Mouse (Mus musculus): ENCODE data around the gene Rhox3e. TPM values are rescaled to one million over a fixed set of nuclear protein-coding genes. Genes with fewer than 3 reads are reported as not detected.

Gene Rhox3e
- polyA plus RNA-seq (2015; fragmentation: Illumina TruSeq; extraction: RNeasy Lipid Tissue Mini Kit (QIAGEN cat#74804); ENCODE audit: low read depth, low replicate concordance) = not detected

GRCm38 (mm10) chrX:37541719-37542118, at the start of gene Rhox3e:
Rhox3e (plus strand) TSS chrX:37542019.

GRCm38 (mm10) chrX:37514059-37514458, 27.8 kb upstream of the Rhox3e start, which contains the start of gene Rhox4d:
Rhox4d (plus strand) TSS chrX:37514359.

GRCm38 (mm10) chrX:37530152-37530551, 11.7 kb upstream of the Rhox3e start, which contains the start of gene Rhox2e:
Rhox2e (plus strand) TSS chrX:37530452.

GRCm38 (mm10) chrX:37557112-37557511, 15.3 kb downstream of the Rhox3e start, which contains the start of gene Rhox4e:
Rhox4e (plus strand) TSS chrX:37557412.

GRCm38 (mm10) chrX:37571105-37571504, 29.3 kb downstream of the Rhox3e start, which contains the start of gene Rhox2f:
Rhox2f (plus strand) TSS chrX:37571405.

GRCm38 (mm10) chrX:37580692-37581091, 38.9 kb downstream of the Rhox3e start, which contains the start of gene Rhox3f:
Rhox3f (plus strand) TSS chrX:37580992.

Other genes starting within 250 kb of the Rhox3e start
- not detected for gene Rhox3a2, start 162.0 kb upstream of the Rhox3e start, polyA plus RNA-seq (2015; fragmentation: Illumina TruSeq; extraction: RNeasy Lipid Tissue Mini Kit (QIAGEN cat#74804); ENCODE audit: low read depth, low replicate concordance)
- not detected for gene Rhox4a2, start 151.2 kb upstream of the Rhox3e start, polyA plus RNA-seq (2015; fragmentation: Illumina TruSeq; extraction: RNeasy Lipid Tissue Mini Kit (QIAGEN cat#74804); ENCODE audit: low read depth, low replicate concordance)
- not detected for gene Rhox2b, start 130.0 kb upstream of the Rhox3e start, polyA plus RNA-seq (2015; fragmentation: Illumina TruSeq; extraction: RNeasy Lipid Tissue Mini Kit (QIAGEN cat#74804); ENCODE audit: low read depth, low replicate concordance)
- gene Rhox4b, start 109.5 kb upstream of the Rhox3e start, polyA plus RNA-seq (2015; fragmentation: Illumina TruSeq; extraction: RNeasy Lipid Tissue Mini Kit (QIAGEN cat#74804); ENCODE audit: low read depth, low replicate concordance) = not detected
- gene Rhox2c, start 88.3 kb upstream of the Rhox3e start, polyA plus RNA-seq (2015; fragmentation: Illumina TruSeq; extraction: RNeasy Lipid Tissue Mini Kit (QIAGEN cat#74804); ENCODE audit: low read depth, low replicate concordance) = not detected
- not detected for gene Rhox3c, start 83.4 kb upstream of the Rhox3e start, polyA plus RNA-seq (2015; fragmentation: Illumina TruSeq; extraction: RNeasy Lipid Tissue Mini Kit (QIAGEN cat#74804); ENCODE audit: low read depth, low replicate concordance)
- gene Rhox4c, start 61.7 kb upstream of the Rhox3e start, polyA plus RNA-seq (2015; fragmentation: Illumina TruSeq; extraction: RNeasy Lipid Tissue Mini Kit (QIAGEN cat#74804); ENCODE audit: low read depth, low replicate concordance) = not detected
- not detected for gene Rhox2d, start 48.6 kb upstream of the Rhox3e start, polyA plus RNA-seq (2015; fragmentation: Illumina TruSeq; extraction: RNeasy Lipid Tissue Mini Kit (QIAGEN cat#74804); ENCODE audit: low read depth, low replicate concordance)
- gene Rhox4d, start 27.7 kb upstream of the Rhox3e start, polyA plus RNA-seq (2015; fragmentation: Illumina TruSeq; extraction: RNeasy Lipid Tissue Mini Kit (QIAGEN cat#74804); ENCODE audit: low read depth, low replicate concordance) = not detected
- not detected for gene Rhox2e, start 11.6 kb upstream of the Rhox3e start, polyA plus RNA-seq (2015; fragmentation: Illumina TruSeq; extraction: RNeasy Lipid Tissue Mini Kit (QIAGEN cat#74804); ENCODE audit: low read depth, low replicate concordance)
- gene Rhox4e, start 15.4 kb downstream of the Rhox3e start, polyA plus RNA-seq (2015; fragmentation: Illumina TruSeq; extraction: RNeasy Lipid Tissue Mini Kit (QIAGEN cat#74804); ENCODE audit: low read depth, low replicate concordance) = not detected
- not detected for gene Rhox2f, start 29.4 kb downstream of the Rhox3e start, polyA plus RNA-seq (2015; fragmentation: Illumina TruSeq; extraction: RNeasy Lipid Tissue Mini Kit (QIAGEN cat#74804); ENCODE audit: low read depth, low replicate concordance)
- gene Rhox3f, start 39.0 kb downstream of the Rhox3e start, polyA plus RNA-seq (2015; fragmentation: Illumina TruSeq; extraction: RNeasy Lipid Tissue Mini Kit (QIAGEN cat#74804); ENCODE audit: low read depth, low replicate concordance) = not detected
- gene Rhox4f, start 65.7 kb downstream of the Rhox3e start, polyA plus RNA-seq (2015; fragmentation: Illumina TruSeq; extraction: RNeasy Lipid Tissue Mini Kit (QIAGEN cat#74804); ENCODE audit: low read depth, low replicate concordance) = not detected
- not detected for gene Rhox3g, start 86.6 kb downstream of the Rhox3e start, polyA plus RNA-seq (2015; fragmentation: Illumina TruSeq; extraction: RNeasy Lipid Tissue Mini Kit (QIAGEN cat#74804); ENCODE audit: low read depth, low replicate concordance)
- gene Rhox2g, start 101.5 kb downstream of the Rhox3e start, polyA plus RNA-seq (2015; fragmentation: Illumina TruSeq; extraction: RNeasy Lipid Tissue Mini Kit (QIAGEN cat#74804); ENCODE audit: low read depth, low replicate concordance) = not detected
- gene Rhox4g, start 109.3 kb downstream of the Rhox3e start, polyA plus RNA-seq (2015; fragmentation: Illumina TruSeq; extraction: RNeasy Lipid Tissue Mini Kit (QIAGEN cat#74804); ENCODE audit: low read depth, low replicate concordance) = not detected
- gene Rhox3h, start 126.7 kb downstream of the Rhox3e start, polyA plus RNA-seq (2015; fragmentation: Illumina TruSeq; extraction: RNeasy Lipid Tissue Mini Kit (QIAGEN cat#74804); ENCODE audit: low read depth, low replicate concordance) = not detected
- gene Rhox2h, start 131.3 kb downstream of the Rhox3e start, polyA plus RNA-seq (2015; fragmentation: Illumina TruSeq; extraction: RNeasy Lipid Tissue Mini Kit (QIAGEN cat#74804); ENCODE audit: low read depth, low replicate concordance) = not detected